Mouse (Mus musculus): ENCODE measurements around the gene Gm20830.
"Not testable (repeated sequence)": the region's sequence is repeated elsewhere in the genome, so short reads cannot be mapped to it uniquely, and the experiment has no call there.

Gene Gm20830

DNA sequence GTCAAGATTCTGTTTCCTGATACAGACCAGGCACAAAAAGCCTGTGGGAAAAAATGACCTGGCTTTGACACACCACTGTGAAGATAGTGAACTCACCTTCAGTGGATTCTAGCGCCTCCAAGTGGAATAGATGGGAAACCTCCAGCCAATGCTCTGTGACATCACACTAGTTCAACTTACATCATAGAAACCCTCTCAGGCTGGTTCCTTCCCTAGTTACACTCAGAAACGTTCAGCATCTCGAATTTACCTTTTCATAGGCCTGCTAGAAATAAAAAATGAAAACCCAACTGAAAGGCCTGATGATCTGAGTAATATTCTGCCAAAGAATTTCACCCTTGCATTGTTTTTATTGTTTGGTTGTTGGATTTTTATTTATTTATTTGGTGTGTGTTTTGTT is at the start of gene Gm20830:
Gene Gm20830, minus strand, starts transcription at position 101 of the 400 bp plus-strand sequence.
- not testable (repeated sequence) for DNase-seq (ENCODE audit: low spot score)
